Mouse (Mus musculus) CD4-positive, CD25-positive, alpha-beta regulatory T cell, adult 4 months (primary cell): ENCODE data around the gene Egfl7. TPM values are rescaled to one million over a fixed set of nuclear protein-coding genes. Genes with fewer than 3 reads are reported as not detected.

Source experiments
- polyA plus RNA-seq, 2 experiments: library from polyadenylated mRNA; unstranded; fragments of 100-300 nt; shearing (Covaris generic); gene quantifications; one replicate each; pipeline ENCODE4 v1.2.1; 2017

Egfl7 gene
- polyA plus RNA-seq, 2 experiments from 2014 or later = not detected

Other genes starting within 250 kb of the Egfl7 start
- 1 to 10 TPM; 6.4 to 7.1 TPM for gene Dnlz, start 227.9 kb upstream of the Egfl7 start, polyA plus RNA-seq
- gene Card9, start 219.1 kb upstream of the Egfl7 start, polyA plus RNA-seq = under 1 TPM; 0.65 to 0.85 TPM
- gene Snapc4, start 199.4 kb upstream of the Egfl7 start, polyA plus RNA-seq = 10 to 100 TPM; 25.6 to 56.4 TPM
- 10 to 100 TPM; 38.2 to 38.9 TPM for gene Entr1, start 190.7 kb upstream of the Egfl7 start, polyA plus RNA-seq
- 100 to 1,000 TPM in 1 of 2 experiments, 10 to 100 TPM in 1; 84.7 to 128 TPM for gene Pmpca, start 190.7 kb upstream of the Egfl7 start, polyA plus RNA-seq
- gene Inpp5e, start 170.8 kb upstream of the Egfl7 start, polyA plus RNA-seq = 10 to 100 TPM in 1 of 2 experiments, 1 to 10 TPM in 1; 9.7 to 17.9 TPM
- gene Sec16a, start 134.8 kb upstream of the Egfl7 start, polyA plus RNA-seq = 10 to 100 TPM; 24.8 to 31.7 TPM
- gene Notch1, start 63.4 kb upstream of the Egfl7 start, polyA plus RNA-seq = 10 to 100 TPM; 21.9 to 33.0 TPM
- gene Gm20532, start 6.6 kb downstream of the Egfl7 start, polyA plus RNA-seq = not detected
- 1 to 10 TPM; 5.8 to 7.7 TPM for gene Agpat2, start 24.4 kb downstream of the Egfl7 start, polyA plus RNA-seq
- 1 to 10 TPM; 1.5 to 2.6 TPM for gene Fam69b, start 48.4 kb downstream of the Egfl7 start, polyA plus RNA-seq
- gene Lcn4, start 91.3 kb downstream of the Egfl7 start, polyA plus RNA-seq = under 1 TPM in 1 of 2 experiments, not detected in 1; 0.92 TPM